Mouse (Mus musculus) brain, embryonic 18.5 days (tissue): ENCODE results near the gene Mgll.

Source experiments
- DNase-seq: peaks from one replicate; pipeline ENCODE4 v3.0.0-alpha.2; 2012; ENCODE audit warnings: low read depth, low spot score

Mgll gene

DNA sequence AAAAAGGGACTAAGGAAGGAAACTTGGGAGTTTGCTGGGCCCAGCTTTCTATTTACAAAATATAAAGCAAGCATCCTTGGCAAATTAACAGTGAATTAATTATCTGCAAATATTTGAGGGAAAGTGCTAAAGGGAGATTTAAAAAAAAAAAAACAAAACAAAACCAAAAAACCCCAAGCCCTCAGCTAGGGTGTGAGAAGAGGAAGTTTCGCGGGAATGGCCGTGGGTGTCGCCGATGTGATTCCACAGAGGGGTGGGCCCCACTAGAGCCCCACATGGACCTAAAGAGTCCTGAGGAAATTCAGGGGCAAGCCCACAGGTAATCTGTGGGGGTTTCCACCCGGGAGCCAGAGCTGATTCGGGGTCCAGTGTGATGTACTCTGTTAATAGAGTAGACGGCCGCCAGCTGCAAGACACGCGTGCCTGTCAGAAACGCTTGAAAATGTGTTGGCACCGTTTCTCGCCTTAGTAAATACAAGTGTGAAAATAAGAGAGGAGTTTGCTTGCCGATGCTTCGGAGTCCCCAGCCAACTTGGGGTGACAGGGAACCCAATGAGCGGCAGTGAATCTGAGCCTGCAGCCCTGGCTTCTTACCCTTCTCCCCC is 46.2 kb downstream of the Mgll start:
- DNase-seq = no peak

DNA sequence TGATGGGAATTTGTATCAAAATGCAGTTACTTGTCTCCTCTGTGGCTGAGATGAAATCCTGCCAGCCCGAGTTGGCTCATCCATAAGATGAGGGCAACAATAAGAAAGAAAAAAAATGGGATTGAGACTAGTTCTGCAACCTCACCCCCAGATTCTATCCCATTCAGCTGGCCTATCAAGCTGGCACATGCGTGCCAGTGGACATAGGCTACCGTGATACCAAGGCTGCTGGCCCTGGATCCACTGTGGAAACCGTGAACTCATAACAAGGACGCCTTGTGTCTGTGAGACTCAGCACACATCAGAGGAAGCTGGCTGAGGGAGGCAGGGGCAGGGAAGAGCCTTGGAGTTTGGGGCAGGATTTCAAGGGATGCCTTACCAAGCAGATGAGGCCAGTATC is 46.8 kb downstream of the Mgll start:
- DNase-seq = no peak

DNA sequence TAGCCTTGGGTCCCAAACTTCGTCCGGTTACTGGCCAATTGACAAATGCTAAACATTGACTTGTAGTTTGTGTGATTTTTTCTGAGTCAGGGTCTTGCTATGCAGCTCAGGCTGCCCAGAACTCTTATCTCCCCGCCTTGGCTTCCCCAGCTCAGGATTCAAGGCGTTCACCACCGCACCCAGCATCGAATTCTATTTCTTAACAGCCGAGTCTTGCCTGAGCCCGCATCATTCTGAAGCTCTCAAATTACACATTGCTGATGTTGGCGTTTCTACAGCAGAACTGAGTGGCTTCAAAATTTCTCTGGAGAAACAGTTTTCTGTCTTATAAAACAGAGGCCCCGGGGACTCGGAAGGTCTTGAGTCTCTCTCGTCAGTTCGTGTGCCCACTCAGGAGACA is 47.8 kb downstream of the Mgll start:
- DNase-seq = no peak

DNA sequence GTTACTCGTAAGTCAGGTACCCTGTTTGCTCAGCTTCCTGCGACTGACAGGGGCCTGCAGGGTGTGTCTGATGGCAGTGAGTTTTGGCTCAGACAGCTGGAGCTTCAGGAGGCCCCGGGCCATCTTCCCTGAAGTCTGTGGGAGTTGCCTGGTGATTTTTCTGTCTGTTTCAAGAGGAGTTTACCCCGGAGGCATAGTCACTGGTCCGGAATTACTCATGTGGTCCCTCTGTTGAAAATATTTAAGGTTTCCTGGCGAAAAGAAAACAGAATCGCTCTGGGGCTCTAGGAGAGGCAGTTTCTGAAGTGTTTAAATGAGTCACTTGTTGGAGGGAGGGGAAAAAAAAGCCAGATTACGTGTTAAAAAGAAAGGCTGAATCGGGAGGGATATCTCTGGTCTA is 49.8 kb downstream of the Mgll start:
- DNase-seq = no peak

DNA sequence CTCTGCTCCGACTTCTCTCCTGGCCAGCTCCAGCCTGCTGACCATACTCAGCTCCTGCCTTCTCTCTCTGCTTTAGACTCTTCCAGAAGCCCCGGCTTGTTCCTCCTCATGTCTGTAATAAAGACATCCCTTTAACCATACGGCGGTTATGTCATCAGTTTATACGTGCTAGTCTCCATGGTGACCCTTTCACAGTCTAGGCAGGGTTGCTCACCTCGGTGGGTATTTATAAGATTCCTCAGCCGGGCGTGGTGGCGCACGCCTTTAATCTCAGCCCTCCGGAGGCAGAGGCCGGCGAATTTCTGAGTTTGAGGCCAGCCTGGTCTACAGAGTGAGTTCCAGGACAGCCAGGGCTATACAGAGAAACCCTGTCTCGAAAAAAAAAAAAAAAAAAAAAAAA is 51.1 kb downstream of the Mgll start:
- no peak for DNase-seq

DNA sequence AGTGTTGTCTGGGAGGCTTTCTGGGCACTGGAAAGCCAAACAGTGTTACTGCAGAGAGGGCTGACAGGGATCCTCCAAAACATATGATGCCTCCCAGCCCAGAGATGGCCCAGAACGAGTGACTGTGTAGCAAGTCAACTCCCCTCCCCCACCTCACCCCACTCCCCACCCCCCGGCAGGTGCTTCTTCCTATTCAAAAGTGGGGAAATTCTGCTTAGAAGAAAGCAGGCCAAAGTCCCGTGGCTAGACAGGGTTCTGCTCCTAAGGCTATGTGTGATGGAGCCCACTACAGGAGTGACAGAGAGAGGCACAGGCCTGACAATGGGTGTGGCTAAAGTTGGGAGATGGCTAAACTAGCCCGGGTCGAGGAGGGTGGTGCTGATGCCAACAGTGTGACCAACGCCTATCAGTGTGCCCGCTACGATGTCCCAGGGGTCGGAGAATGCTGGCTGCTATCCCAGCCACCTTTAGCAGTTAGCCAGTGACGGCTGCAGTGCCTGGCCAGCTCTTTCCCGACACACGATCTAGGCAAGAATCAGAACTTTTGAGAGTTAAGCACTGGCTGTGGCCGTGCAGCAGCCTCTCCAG is 52.2 kb downstream of the Mgll start:
- DNase-seq = no peak

DNA sequence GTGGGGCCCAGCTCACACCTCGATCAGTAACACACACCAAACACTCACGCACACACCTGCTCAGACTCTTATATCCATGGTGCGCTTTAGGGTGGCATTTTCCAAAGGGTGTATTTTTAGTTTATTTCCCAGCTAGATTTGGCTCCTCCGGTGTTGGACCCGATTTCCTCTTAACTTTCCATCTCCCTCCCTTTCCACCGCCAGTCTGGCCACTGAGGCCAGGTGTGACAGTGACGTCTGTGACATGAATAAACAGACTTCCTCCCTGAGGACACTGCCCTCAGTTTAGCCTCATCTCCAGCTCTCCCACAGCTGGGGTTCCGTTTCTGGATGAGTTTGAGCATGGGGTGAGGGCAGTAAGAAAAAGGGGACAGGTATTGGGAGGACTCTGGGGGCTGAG is 52.8 kb downstream of the Mgll start:
- DNase-seq = no peak

DNA sequence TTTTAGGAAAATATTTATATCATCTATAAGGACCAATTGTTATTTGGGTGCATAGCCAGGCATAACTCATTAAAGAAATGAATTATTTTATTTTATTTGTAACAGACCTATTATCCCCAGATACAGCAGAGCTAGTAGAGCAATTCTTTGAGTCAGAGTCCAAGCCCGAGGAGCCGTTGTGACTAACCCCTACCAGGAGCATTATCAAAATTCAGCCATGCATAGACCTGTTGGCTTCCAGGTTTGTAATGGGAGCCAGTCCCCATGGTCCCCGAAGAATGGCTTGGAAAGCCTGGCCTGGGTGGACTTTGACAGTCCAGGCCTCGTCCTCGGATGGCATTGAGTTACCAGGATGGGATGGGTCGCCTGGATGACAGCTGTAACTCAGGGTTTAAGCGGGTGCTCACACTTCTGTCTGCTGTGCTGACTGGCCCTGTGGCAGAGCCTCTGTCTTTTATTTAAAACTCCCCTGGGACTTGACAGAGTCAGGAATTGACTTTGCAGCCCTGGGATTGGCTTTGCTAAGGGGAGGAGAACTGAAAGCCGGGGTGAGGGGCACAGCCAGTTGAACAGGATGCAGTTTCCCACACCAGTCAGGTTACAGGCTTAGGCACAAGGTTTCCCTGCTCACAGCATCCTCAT is 54.0 kb downstream of the Mgll start:
- DNase-seq = no peak

DNA sequence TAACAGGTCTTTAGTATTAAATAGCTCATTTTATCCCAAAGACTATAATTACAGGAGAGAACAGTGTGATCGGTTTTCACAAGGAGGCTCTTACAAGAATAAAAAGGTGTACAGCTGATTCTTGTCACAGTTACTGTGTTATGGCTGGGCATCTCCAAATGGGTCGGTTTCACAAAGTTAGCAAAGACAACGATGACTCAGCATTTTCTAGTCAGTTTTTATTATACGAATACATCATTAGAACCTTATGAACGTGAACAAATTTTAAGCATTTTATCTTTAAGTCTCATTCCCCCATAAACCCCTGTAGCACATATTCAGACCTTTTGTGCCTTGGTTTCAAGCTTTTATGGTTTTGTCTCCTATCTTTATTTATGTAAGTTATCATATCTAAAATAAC is 55.5 kb downstream of the Mgll start:
- DNase-seq = no peak

DNA sequence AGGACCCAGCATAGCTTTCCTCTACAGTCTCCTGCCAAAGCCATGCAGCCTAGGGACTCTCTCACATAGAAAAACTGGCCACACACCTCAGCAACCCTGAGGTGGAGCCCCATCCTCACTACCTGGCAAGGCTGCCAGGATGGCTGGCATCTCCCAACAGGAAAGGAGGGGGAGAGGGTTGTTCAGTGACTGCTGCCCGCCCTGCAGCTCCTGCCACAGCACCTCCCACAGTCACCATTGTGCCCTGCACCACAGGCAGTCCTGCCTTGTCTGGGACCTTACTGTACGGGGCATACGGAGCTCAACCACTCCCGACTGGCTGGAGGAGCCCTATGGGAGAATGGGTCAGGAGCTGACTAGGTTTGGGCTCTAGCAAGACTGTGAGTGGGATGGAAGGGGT is 57.7 kb downstream of the Mgll start:
- DNase-seq = no peak

DNA sequence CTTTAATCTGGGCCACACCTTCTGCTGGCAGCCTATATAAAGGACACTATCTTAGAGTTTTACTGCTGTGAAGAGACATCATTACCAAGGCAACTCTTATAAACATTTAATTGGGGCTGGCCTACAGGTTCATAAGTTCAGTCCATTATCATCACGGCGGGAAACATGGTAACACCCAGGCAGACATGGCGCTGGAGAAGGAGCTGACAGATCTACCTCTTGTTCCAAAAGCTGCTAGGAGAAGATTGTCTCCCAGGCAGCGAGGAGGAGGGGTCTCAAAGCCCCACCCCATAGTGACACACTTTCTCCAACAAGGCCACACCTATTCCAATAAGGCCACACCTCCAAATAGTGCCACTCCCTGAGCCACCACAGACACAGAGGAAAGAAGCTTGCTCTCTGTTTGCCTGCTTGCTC is 58.8 kb downstream of the Mgll start:
- no peak for DNase-seq

DNA sequence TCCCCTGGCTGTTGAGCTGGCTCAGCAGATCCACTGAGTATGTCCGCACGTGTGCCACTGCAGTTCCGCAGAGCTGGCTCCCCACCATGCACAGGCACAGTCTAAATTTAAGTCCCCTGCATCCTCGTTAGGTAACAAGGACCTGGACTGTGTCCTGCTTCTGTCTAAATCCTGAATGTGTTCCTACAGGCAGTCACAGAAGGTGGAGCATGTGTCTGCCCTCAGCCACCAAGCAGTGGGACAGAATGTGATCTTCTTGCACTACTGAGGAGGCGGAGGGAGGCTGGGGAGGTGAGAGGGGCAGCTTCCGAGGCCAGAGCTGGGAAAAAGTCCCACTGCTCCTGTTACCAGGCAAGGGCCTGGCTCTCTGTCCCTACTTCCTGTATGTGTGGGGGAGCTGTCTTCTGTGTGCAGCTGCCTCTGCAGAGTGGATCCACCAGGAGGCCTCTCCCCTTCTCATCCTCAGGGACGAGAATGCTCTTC is 60.5 kb downstream of the Mgll start:
- no peak for DNase-seq

DNA sequence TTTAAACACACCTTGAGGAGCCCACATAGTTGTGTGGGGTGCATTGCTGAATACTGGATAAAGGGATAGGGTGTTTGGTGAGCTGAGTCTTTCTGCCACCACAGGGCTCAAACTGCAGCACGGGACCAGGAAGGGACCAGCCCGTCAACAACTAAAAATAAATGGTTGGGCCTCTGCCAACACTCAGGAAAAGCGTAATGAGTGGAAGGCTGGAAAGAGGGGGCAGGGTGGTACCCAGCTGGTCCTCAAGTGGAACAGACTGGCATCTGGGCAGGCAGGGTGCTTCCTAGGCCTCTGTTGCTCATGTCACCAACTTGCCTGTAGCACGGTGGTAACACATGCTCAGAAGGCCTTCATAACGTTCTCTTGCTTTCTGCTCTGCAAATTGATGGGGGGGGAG is 61.1 kb downstream of the Mgll start:
- no peak for DNase-seq

DNA sequence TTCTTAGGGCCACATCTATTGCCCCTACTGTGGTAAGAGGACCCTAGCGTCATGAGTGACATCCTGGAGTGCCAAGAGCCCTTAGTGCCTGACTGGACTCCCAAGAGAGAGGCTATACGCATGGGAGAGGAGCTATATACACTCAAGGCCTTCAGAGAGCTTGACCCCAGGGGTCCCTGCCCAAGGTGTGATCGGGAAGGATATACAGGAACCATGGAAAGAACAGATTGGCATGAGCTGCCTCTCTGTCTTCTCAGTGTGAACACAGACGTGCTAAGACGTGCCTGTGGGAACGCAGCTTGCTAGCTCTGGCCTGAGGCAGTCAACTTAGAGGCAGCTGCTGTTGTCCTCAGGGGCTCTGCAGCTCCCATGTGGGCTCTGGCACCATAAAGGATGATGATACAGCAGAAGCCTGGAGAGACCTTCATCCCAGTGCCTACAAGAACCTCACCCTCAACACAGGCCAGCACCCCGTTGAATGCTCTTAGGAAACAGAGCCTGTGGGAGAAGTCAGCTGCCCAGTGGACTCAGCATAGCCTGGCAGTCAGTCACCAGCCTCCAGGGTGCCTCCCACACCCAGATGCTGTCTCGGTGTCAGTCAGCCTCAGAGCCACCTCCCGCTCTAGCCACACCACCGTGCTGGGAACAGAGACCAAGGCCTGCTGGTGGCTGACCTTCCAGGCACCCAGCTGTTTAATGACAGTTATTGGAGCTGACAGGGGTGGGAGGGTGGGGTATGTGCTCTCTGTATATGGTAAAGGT is 61.8 kb downstream of the Mgll start:
- no peak for DNase-seq

DNA sequence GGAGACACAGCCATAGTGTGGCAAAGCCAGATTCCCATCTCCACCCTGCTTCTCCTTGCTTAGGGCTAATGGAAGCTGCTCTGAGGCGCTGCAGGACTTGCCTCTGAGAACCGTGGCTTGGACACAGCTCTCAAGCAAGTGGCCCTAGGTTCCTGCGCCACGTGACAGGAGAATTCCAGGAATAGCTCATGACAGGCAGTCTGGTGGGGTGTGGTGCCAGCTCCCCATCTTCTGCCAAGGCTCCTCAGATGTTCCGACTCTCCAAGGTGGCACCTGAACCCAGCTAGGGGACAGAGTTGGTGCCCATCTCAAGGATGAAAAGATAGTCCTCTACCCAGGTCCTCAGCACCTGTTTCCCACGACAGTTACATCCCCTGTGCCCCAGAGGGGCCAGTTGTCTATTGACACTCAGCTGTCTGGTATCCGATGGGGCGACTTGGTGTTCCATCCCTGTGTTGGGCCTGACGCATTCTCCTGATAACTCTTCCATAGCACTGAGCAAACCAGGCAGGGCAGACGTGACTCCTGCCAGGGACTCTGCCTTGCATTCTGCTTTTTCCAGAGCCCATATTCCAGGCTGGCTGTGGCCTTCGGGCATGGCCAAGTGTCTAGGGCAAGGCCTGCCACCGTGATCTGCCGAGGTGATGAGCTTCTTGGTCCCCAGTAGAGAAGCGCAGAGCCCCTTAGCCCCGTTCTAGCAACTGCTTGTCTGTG is 62.7 kb downstream of the Mgll start:
- DNase-seq = no peak

DNA sequence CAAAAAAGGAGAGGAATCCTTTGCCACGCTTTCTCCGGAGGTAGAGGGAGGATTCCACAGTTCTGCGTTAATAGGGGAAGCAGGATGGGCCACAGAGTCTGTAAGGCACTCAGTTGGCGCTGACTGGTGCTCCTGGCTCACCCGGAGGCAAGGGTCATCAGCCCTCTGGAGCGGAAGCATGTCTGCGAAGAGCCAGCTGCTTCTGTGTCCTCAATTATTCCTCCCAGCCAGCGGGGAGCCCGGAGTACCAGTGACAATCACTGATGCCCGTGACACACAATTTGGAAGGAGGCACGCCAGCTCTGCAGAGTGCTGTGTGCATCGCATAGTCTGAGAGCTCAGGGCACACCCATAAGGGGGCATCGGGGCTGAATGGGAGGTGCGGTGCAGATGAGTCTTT is 63.3 kb downstream of the Mgll start:
- DNase-seq = no peak

DNA sequence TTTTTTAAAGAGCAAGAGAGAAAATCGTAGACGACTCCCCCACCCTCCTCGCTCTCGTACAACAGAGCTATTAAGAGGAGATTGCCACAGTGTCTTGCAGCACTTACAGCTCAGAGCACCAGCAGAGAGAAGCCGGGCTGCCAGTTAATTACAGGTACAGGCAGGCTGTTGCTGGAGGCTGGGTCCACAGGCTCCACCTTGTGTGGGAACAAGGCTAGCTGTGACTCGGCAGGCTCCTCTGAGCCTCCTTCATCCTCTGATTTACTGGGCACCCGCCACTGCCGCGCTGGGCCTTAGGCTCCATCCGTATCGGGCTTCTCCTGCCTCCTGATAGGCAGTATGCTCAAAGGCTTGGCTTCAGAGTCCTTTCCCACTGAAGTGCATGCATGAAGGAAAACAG is 64.0 kb downstream of the Mgll start:
- no peak for DNase-seq

DNA sequence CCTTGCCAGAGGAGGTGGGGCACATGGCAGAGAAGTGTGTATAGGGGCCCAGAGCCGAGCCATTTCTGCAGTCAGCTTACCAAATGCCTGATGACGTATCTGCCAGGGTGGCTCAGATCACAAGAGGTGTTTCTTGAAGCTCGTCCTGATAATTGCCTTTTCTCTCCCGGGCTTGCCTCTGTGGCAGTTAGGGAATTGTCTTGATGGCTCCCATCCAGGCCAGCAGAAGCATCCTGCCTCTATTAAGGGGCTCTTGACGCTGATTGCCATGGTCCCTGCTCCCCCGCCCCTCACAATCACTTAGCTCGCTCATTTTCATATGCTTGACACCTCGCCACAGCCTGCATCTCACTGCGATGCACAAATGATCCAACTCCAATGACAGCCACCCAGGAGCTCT is 67.1 kb downstream of the Mgll start:
- DNase-seq = no peak

DNA sequence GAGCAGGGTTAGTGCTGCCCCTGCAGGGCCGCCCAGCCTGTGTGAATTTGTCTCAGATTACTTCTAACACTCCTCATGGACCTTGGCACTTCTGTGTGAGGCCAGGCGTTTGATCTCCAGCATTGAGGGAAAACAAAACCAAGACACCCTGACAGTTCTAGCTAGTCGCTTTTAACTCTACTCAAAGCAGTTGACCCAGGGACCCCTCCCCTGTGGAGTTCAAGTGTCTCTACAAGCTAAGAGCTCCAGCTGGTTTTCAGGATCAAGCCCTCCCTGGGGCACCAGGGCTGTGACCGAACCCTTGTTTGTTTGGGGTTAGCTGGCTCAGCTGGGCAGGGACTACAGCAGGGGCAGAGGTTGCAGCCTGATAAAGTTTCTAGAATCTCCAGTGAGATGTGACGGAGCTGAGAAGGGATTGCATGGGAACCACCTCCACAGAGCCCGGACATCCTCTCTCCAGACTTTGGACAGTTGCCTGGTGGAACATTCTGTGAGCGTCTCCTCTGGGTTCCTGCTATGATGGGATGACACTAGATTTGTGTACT is 68.0 kb downstream of the Mgll start:
- DNase-seq = no peak

DNA sequence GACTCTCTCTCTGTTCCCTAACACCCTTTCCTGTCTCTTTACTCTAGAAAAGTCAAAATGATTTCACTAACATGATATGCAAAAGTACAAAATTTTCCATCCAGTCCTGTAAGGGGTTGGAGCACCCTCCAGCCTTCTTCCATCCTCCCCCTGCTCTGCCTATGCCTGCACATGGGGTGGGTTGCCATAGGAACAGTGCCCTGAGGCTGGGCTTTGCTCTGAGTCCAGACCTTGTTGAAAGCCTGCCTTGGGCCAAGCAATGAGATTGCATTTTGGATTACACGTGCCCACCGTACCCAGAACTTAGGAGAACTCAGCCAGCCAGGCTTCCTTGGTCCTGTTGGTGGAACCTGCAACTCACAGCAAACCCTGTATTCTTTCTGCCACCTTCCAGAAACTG is 69.0 kb downstream of the Mgll start:
- no peak for DNase-seq

DNA sequence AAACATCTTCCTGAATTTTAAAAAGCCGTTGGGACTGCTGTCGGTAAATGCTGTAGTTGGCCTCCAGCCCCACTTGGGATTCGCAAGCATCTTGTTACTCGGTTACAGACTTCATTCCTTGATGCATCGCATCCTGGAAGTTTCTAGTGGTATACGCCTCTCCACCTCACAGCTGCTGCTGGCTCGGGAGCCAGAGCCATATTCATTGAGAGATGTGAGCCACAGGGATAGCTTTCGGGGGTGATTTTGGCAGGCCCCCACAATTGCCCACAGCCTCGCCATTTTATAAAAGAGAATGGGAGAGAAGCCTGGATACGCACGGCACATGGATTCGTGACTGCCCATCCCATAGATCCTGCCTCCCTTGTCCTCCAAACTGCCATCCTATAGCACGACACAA is 69.7 kb downstream of the Mgll start:
- DNase-seq = no peak

DNA sequence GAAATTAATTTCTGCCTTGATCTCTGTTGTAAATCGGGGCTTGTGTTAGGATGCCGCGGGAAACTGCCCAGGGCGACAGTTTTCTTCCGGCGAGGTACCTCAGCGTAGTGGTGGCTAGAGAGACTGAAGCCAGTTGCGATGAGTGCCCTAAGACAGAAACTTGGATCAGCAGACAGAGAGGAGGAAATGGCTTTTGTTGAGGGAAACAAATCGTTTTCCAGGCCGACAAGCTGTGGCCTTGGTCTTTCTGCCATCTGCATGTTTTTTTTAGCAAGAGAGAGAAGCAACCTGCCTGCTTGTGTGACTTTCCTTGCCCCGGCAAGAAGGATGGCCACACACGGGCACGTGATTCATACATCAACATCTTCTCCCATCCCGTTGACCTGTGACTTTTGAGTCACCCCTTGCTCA is 70.4 kb downstream of the Mgll start:
- no peak for DNase-seq
